Mouse (Mus musculus): Measurements from ENCODE around the gene Get4.

Gene Get4

DNA sequence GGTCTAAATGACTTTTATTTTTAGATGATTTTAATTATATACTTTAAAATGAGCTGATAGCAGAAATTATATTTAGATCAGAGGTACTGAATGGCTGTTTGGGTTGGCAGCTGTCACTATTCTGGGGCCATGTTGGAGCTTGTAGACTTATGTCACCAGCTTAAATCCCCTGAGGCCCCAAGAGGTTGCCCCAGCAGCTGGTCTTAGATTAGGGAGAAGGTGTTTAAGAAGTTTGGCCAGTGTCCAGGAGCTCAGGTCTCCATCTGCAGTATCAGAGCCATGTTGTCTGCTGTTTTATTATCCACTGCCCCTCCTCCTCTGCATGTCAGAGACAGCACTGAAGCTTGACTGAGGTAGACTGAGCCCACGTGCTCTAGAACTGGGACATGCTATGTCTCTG lies 8.7 kb upstream of the Get4 start:
- DNase-seq = no peak

DNA sequence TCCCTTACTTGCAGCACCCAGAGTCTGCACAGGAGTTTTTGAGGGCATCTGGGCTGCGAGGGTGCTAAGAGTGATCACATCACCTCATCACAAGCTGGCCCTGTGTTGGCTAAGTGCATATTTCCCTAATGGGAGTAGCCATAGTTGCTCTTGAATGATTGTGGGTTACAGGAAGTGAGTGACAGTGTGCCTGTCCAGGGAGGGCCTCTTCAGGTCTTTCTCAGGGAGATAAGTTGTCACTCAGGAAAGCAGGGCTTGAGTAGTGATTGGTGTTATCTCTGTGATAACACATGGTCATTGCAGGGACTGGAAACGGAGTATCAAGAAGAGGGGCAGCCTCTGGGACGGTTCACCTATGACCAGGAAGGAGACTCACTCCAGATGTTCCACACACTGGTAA lies 4.4 kb upstream of the Get4 start:
- DNase-seq = no peak

DNA sequence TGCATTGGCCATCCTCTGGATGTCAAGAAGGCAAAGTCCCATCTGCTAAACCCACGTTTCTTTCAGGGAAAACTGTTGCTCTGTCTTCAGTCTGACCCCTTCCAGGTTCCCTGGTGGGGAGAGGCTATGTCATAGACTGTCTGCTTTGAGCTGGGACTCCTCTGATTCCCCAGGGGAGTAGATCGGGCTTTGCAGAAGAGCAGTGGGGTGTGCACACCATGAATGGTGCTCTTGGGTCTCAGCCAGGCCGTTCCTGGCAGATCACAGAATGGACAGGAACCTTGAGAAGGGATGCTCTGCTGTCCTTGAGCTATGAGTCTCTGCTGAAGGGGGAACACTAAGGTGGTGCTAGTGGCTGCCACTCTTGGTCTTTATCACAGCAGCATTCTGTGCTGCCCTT lies 3.3 kb upstream of the Get4 start:
- no peak for DNase-seq

DNA sequence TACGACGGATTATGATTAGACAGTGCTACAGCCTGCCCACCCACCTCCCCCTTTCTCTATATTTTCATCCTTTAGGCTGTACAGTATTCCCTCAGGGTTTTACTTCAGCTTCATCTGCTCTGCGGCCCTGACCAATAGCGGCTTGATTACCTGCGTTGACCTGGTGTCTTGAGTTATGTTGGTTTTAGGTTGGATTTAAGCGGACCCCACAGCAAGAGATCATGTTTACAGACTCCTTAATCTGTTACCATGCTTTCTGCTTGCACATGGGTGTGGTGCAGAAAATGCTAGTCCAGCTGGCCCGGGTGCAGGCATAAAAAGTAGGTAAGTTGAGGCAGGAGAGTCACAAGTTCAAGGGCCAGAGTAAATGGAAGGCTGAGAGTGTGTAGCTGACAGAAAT lies 845 bp upstream of the Get4 start:
- no peak for DNase-seq

DNA sequence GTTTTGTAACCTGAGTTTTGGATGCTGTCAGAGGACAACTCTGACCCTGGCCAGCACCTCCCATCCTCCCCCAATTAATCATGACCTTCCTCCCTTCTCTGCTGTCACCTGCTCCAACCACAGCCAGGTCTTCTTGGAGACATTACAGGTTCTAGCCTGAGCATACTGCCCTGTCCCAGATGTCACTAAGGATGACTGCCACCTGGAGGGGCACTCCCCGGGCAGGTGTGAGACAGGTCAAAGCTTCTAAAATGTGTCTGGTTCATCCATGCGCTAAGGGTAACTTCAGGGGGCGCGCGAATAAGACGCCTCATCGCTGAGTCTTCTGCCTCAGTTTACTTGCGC lies 416 bp upstream of the Get4 start:
- no peak for DNase-seq

DNA sequence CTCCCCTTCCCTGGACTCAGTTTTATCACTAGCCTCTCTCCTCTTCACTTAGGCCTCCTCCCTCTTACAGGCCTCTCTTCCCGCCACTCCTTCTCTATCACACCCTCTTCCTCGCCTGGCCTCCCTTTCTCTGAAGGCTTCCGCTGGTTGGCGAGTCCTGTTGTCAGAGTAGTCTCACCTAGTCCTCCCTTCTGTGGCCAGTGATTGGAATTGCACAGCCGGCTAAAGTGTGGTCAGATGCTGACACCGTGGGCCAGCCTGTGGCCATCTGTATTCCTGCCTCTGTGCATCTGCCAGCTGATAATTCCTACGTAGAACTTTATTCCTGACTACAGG lies 754 bp downstream of the Get4 start:
- DNase-seq = peak in 1 of 2 experiments; percentile 49

DNA sequence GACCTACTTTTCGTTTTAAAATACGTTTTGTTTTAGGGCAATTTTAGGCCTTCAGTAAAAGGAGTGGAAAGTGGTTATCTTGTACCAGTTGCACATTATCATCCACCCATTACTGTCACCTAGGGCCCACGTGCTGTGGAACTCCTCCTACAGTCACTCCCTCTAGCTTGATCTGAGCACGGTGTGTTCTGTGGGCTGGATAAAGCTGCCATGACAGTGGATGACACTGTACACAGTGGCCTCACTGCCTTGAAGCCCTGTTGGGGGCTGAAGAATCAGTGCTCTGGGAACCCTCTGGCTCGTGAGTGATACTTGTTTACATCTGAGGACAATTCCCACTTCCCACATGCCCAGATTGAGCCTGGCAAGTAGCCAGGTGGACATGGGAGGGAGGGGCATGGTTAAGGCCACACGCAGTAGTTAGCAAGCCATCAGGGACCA lies 1.2 kb downstream of the Get4 start:
- DNase-seq = peak; percentile 44 to 56

DNA sequence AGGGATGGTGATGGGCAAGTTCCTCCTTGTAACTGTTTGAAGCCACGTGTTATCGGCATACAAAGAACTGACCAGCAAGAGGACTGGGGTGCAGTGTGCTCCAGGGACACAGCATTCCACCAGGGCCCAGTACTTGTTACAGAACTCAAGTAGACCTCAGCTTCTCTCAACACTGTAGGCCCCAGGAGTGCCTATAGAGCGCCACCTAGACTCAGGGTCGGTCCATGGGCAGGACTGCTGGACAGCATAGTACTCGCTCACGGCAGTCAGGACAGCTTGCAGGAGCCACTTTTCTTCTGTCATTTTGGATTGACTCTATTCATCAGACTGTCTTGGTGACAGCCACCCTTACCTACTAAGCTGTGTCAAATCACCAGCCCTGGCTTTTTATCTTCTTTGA lies 2.8 kb downstream of the Get4 start:
- DNase-seq = no peak

DNA sequence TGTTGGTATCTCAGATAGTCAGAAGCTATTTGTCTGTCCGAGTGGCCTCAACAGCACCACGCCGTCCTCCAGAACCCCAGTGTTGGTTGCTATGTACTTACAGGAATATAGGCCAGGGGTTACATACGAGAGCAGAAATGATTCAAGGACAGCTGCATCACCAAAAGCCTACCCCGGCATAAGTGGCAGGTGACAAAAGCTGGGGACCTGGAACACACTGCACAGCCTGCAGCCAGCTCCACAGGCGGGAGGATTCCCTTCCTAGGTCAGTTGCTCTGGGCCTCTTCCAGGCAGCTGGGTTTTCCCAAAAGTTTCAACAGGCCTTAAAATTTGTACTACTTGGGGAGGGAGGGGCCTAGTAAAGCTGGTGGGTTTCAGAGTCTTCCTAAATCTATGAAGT lies 3.7 kb downstream of the Get4 start:
- DNase-seq = no peak

DNA sequence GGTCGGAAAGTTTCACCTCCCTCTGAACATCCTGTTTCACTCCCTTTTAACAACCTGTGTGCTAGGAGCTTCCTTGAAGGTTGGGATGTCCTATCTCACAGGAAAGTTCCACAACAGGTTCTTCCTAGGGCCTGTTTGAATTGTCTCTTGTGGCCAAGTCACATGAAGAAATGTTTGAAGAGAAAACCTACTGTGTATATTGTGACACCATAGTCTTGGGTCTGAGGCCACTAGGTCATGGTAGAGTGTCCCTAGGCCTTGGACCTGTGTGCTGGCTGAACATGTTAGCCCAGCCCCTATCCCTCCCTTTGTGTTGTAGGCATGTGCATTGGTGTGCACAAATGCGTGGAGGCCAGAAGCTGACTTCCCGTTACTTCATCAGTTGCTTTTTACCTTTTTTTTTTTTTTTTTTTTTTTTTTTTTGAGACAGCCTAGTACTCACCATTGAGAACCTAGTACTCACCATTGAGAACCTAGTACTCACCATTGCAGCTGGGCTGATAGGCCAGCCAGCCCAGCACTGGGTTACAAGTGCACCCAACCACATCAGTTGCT lies 4.2 kb downstream of the Get4 start:
- no peak for DNase-seq

DNA sequence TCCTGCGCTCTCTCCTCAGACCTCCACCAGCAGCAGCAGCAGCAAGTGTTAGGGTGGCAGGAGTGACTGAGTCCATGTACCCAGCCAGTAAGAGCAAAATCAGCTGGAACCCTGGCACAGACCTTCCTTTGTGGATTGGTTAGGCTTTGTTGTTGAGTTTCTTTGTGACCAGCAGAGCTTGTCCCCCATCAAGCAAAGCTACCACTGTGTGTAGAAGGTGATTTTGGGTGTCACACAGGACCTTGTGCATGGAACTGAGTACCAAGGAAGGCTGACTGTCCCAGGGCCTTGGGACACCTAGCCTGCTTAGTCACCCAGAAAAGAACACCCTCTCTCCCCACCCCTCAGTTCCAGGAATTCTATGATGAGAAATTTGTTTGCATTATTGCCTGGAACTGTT lies 5.1 kb downstream of the Get4 start:
- DNase-seq = no peak

DNA sequence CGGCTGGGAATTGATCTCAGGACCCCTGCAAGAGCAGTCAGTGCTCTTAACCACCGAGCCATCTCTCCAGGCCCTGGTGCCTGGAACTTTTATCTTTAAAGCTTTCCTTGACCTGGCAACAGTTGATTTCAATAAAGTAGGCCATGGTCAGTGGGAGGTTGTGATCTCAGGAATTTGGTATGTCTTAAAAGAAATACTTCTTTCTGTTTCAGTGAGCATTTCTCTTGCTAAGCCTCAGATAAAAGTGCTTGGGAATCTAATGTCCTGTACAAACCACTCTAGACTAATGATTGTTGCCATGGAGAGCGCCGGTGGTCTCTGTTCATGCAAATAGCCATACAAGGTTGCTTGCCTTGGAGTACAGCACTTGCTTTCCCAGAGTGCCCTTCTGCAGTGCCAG lies 5.7 kb downstream of the Get4 start:
- no peak for DNase-seq

DNA sequence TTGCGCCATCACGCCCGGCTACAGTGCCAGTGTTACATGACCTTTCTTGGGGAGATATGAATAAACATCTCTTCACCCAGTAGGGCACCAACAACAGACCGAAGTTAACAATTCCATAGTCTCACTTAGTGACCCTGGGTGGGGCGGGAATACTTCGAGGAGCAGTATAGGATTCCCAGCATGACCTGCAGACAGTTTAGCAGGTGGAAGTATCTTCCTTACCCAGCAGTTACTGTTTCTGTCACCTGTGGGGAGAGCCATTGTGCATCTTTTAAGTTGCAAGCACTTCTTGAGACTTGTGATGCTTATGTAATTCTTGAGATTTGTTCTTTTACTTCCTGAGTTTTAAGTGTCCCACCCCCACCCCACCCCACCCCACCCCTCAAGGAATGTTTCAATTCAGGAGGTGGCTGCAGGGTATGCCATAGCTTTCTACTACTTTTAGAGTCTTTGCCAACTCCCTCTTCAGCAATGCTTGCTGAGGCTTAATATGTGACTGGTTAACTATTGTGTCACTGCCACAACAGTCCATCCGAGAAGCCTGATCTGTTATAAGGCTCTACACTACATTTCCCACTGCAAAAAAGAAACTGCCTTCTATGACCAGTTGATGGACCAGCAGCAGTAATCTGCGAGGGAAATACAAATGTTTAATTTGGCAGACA lies 6.4 kb downstream of the Get4 start:
- no peak for DNase-seq

DNA sequence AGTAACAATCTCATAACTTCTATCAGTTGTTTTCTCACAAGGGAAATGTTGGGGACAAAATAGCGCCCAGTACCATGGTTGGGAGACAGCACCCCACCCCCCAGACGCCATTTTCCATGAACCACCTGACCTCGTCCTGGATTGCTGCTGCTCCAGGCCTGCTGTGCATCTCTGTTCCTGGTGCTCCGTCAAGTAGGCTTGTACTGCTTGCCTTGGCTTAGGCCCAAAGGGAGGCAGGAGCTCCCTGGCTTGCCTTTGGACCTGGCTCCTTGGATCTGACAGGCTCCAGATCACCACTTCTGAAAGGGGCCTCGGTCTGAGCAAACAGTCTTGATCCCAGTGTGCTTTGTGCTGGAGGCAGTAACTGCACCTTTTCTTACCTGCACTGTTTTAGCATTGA lies 7.7 kb downstream of the Get4 start:
- DNase-seq = peak; percentile 54 to 72

DNA sequence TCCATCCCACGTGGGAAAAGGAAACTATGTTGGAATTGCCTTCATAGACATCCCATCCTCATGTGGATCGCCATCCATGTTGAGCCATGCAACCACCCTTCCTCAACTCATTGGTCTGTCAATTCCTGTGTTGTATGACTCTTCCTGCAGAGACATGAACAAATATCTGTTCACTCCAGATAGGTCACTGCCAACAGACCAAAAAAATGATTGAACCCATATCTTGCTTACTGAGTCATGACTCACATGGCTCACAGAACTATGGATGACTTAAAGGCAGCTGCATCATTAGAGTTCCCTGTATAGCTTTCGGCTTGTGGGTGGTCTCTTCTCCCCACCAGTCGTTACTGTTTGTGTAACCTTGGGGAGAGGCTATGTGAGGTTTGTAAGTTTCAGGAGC lies 9.3 kb downstream of the Get4 start:
- no peak for DNase-seq

DNA sequence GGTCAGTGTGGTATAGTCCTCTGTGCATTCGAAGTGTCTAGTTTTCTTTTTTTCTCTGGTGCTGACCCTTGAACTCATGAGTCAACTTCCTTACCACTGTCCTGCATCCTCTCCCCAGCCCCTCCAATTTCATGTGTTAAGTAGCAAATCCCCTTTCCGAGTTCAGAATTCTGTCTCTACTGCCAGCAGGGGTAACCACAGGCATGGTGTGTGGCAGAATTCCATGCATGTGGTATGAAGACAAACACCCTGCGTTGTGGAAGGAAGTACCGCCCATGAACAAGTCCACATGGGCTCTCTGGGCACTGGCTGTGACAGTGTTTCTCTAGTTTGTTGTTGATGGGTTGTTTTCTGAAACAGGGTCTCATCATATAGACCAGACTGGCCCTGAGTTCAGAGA lies 15.5 kb downstream of the Get4 start:
- DNase-seq = no peak

DNA sequence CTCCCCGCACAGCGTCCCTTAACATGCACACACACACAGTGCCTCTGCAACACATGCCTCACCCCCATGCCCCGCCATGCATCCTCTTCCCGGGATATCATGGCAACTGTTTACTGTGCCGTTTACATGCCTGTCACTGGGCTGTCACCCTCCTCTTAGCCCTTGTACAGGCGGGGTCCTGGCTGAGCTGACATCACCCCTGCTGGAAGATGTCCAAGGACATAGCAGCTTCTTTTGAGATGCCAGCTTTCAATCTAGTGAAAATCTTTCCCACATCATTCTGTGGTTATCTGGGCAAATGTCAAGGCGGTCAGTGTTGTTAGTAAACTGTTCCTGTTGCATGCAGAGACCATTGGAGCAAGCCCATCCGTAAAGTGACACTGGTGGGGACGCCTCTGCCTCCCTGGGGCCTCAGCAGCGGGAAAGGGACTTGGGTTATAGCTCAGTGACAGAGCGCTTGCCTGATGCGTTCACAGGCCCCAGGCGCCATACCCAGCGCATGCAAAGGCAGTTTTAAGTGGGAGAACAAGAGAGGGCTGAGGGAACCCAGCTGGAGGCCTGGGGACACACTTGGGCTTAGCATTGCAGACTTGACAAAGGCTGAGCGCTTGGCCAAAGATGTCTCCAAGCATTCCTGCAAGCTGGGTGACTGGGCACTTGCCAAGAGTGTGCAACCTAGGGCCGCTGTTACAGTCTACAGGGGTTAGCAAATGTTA lies 18.8 kb downstream of the Get4 start:
- DNase-seq = peak in 1 of 2 experiments; percentile 53

DNA sequence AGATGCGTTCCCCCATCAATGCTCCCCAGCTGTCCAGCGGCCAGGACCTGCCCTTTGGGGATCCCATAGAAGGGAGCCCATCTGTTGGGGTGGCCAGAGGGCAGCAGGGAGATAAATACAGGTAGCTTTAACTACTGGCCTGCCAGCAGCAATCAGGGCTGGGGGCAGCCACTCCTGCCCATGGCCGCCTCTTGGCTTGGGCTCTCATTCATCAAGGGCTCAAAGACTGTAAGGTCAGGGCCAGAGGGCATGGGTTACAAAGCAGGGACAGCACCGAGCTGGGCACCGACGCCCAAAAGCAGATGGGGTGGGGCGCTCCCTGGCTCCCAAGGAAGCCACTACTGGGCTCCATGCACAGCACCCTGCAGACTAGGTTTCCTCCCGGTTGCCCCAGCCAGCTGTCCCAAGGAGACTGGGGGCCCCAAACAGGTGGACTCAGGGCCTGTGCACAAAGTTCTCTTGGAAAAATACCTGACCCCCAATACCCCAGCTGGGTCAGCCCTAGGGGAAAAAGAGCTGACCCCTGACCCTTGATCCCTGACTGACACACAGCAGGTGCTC lies 19.9 kb downstream of the Get4 start:
- no peak for DNase-seq

DNA sequence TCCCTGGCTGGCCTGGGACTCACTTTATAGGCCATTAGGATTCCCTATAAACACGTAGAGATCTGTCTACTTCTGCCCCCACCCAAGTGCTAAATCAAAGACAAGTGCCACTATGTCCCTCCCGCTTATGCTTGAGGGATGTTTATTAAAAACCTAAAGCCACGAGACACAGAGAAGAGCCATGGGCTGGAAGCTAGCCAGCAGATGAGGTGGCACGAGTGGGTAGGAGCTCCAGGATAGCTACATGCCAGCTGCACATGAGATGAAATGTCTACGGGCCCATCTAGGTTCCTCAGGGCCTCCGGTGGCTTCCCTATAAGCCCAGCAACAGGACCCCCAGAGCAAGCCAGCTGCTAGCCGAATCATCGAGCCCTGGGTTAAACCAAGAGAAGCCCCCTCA lies 25.2 kb downstream of the Get4 start:
- DNase-seq = no peak

DNA sequence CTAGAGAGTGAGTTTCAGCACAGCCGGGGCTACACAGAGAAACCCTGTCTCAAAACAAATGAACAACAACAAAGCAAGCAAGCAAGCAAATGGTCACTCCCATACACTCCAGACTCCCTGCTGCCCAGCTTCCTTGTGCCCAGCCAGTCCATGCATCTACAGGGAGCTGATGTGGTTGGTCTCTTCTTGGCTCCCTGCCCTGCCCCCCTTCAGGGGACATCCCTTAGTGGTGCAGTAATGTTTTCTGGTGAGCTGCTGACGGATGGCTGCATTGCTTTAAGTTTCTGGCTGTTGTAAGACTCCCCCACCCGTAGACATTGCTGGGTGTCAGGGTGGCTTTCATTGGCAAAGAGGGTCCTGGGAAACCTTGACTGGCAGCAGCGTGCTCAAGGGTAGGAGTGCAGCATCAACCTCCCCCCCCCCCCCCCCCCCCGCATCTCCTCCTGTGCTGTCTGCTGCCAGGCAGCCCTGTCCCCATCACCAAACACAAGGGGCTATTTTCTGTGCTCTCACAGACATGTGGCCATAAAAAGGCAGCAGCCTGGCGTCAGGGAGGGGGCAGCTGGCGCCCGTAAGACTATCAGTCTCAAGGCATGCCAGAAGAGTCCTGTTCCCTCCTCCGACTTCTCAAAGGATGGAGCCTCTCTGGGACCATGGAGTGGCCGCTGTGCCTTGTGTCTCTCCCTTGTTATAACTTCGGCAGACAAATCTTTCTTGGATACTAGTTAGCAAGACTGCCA lies 29.4 kb downstream of the Get4 start:
- peak in 1 of 2 experiments; percentile 43 for DNase-seq

DNA sequence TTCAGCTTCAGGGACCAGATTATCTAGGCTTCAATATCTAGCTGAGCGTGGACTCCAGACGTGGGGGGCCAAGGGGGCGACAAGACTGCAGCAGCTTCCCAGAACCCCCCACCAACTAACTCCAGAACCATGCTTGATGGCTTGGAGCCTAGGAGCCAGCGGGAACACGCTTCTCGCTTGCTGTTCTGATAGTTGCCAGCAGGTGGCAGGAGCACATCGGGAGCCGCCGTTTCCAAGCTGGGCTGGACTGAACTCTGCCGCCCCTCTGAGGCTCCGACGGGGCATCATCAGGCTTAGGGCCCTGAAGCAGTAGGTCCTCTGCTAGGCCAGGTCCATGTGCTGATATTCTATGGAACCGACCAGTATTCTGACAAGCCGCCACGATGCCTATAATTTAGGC lies 30.1 kb downstream of the Get4 start:
- peak; percentile 93 for DNase-seq

DNA sequence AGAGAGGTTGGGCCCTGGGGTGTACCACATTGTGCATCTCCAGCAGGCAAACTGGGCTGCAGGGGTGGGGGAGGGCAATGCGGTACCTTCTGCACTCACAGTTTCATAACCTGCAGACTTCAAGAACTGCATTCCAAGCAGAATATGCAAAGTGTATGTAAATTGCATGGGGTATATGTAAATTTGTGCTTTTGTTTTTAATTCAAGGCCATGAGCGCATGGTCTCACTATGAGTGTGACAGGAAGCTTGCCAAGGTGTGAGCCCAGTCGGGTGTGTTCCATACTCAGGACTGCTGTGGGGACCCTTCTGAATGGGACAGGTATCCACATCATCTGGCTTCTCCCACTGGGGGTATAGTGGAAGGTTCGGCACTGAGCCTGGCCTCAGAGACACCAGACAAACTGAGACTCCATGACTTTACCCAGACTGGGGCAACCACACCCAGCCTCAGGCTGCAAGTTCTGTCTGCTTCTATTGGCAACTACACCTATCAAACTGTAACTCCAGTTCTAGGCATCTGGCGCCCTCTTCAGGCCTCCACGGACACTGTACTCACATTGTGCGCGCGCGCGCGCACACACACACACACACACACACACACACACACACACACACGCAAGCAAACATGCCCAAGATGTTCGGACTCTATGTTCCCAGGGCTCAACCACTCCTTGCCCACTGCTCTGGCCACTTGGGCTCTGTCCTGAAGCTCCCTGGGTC lies 31.5 kb downstream of the Get4 start:
- no peak for DNase-seq
